Mouse (Mus musculus) forebrain, embryonic 11.5 days (tissue): Measurements from ENCODE around the gene Gm21762. TPM values are rescaled to one million over a fixed set of nuclear protein-coding genes. Genes with fewer than 3 reads are reported as not detected.
"Not testable (repeated sequence)": the region's sequence is repeated elsewhere in the genome, so short reads cannot be mapped to it uniquely, and the experiment has no call there.

ENCODE experiments used
- ATAC-seq: fragments of 200-750 bp; cut with Nextera tagmentation; replicated peaks from 2 replicates; pipeline ENCODE4 v1.8.0; 2017; ENCODE audit warnings: moderate TSS enrichment; ENCODE audit not compliant: low FRiP score
- DNase-seq: peaks from one replicate; pipeline ENCODE4 v3.0.0-alpha.2; 2017; ENCODE audit warnings: low spot score
- H3K27ac ChIP-seq: fragments of 300-500 bp; sonication (generic); 2 replicates; pipeline ENCODE4 v1.5.1; 2014; ENCODE audit warnings: low read depth, low read length
- H3K27me3 ChIP-seq: fragments of 300-500 bp; sonication (generic); 2 replicates; pipeline ENCODE4 v1.6.1; 2014; ENCODE audit warnings: mild to moderate bottlenecking, low read length, mixed read lengths; ENCODE audit not compliant: control insufficient read depth, insufficient read depth
- H3K36me3 ChIP-seq: fragments of 300-500 bp; sonication (generic); 2 replicates; pipeline ENCODE4 v1.6.1; 2014; ENCODE audit warnings: mild to moderate bottlenecking, low read length, moderate library complexity, mixed read lengths; ENCODE audit not compliant: control insufficient read depth, insufficient read depth
- H3K4me1 ChIP-seq: fragments of 300-500 bp; sonication (generic); replicated peaks from 2 replicates; pipeline ENCODE4 v1.6.1; 2014; ENCODE audit warnings: low read length, mixed read lengths; ENCODE audit not compliant: control insufficient read depth, insufficient read depth
- H3K4me2 ChIP-seq: fragments of 300-500 bp; sonication (generic); 2 replicates; pipeline ENCODE4 v1.6.1; 2014; ENCODE audit warnings: low read depth, mild to moderate bottlenecking, low read length, moderate library complexity, mixed read lengths; ENCODE audit not compliant: severe bottlenecking
- H3K4me3 ChIP-seq: fragments of 300-500 bp; sonication (generic); 2 replicates; pipeline ENCODE4 v1.5.1; 2014; ENCODE audit warnings: low read depth, low read length
- H3K9ac ChIP-seq: fragments of 300-500 bp; sonication (generic); 2 replicates; pipeline ENCODE4 v1.6.1; 2014; ENCODE audit warnings: low read length
- H3K9me3 ChIP-seq: fragments of 300-500 bp; sonication (generic); 2 replicates; pipeline ENCODE4 v1.6.1; 2016; ENCODE audit warnings: low read length, mixed read lengths; ENCODE audit not compliant: control insufficient read depth
- WGBS: fragments of 180-500 bp; shearing (Covaris S2); extraction: QIAGEN DNeasy Blood & Tissue Kit; methylation state at CpG from one replicate; pipeline ENCODE4 v1.1.7; 2014; 5-methylcytosine and 5-hydroxymethylcytosine counted together
- polyA plus RNA-seq: library from polyadenylated mRNA; unstranded; fragments of >200 nt; fragmentation: Nextera tagmentation; extraction: Ambion mirVana; gene quantifications from 2 replicates; pipeline ENCODE4 v1.2.1, GENCODE M21; 2014

Gm21762 gene
- not detected in 2 replicates for polyA plus RNA-seq

GRCm38 (mm10) chr13:120215847-120216246 lies at the start of gene Gm21762:
Gene Gm21762, minus strand, starts transcription at chr13:120215947.
- not testable (repeated sequence) for H3K36me3 ChIP-seq, H3K4me2 ChIP-seq, H3K4me3 ChIP-seq, H3K27me3 ChIP-seq, ATAC-seq, H3K4me1 ChIP-seq, H3K9me3 ChIP-seq, H3K27ac ChIP-seq, H3K9ac ChIP-seq, DNase-seq
- WGBS = no CpG with 5 or more reads among the region's 2 CpGs

GRCm38 (mm10) chr13:120262870-120263269 lies 47.1 kb upstream of the Gm21762 start, which contains the start of gene AF067061:
Gene AF067061, plus strand, starts transcription at chr13:120263114.
- not testable (repeated sequence) for H3K27ac ChIP-seq, H3K4me3 ChIP-seq, H3K9ac ChIP-seq, H3K4me1 ChIP-seq, H3K9me3 ChIP-seq, DNase-seq, H3K36me3 ChIP-seq, H3K27me3 ChIP-seq, ATAC-seq, H3K4me2 ChIP-seq
- WGBS = 85% methylated on average over 2 of the region's 2 CpGs

GRCm38 (mm10) chr13:120259718-120260117 lies 44.0 kb upstream of the Gm21762 start:
- not testable (repeated sequence) for H3K27me3 ChIP-seq, H3K4me1 ChIP-seq, H3K27ac ChIP-seq, H3K9ac ChIP-seq, H3K9me3 ChIP-seq, H3K36me3 ChIP-seq, DNase-seq, H3K4me2 ChIP-seq, H3K4me3 ChIP-seq, ATAC-seq
- WGBS = 84% methylated on average over 3 of the region's 3 CpGs

- not testable (repeated sequence) for H3K27me3 ChIP-seq, H3K9me3 ChIP-seq, H3K27ac ChIP-seq, H3K9ac ChIP-seq, DNase-seq, H3K4me1 ChIP-seq, H3K4me3 ChIP-seq, H3K36me3 ChIP-seq, H3K4me2 ChIP-seq, ATAC-seq
- WGBS = 93% methylated on average over 3 of the region's 3 CpGs
Observed at GRCm38 (mm10) chr13:120258817-120259658, 43.3 kb upstream of the Gm21762 start.

GRCm38 (mm10) chr13:120251208-120251924 lies 35.6 kb upstream of the Gm21762 start:
- H3K36me3 ChIP-seq, H3K9ac ChIP-seq, H3K9me3 ChIP-seq, DNase-seq, H3K27ac ChIP-seq, H3K4me3 ChIP-seq, ATAC-seq, H3K4me2 ChIP-seq, H3K27me3 ChIP-seq, H3K4me1 ChIP-seq: not testable (repeated sequence)
- WGBS = 91% methylated on average over 2 of the region's 3 CpGs

GRCm38 (mm10) chr13:120238811-120239210 lies 23.1 kb upstream of the Gm21762 start, which contains the start of gene Gm21731:
Gene Gm21731, plus strand, starts transcription at chr13:120239111.
- H3K27ac ChIP-seq, H3K9me3 ChIP-seq, ATAC-seq, H3K4me3 ChIP-seq, DNase-seq, H3K36me3 ChIP-seq, H3K4me2 ChIP-seq, H3K9ac ChIP-seq, H3K4me1 ChIP-seq, H3K27me3 ChIP-seq: not testable (repeated sequence)

- ATAC-seq = 0 out of 2 replicates have a peak, but pooled peaks have one; percentile 24
- not testable (repeated sequence) for H3K27ac ChIP-seq, H3K4me3 ChIP-seq, H3K4me2 ChIP-seq, H3K4me1 ChIP-seq, DNase-seq, H3K27me3 ChIP-seq, H3K36me3 ChIP-seq, H3K9ac ChIP-seq, H3K9me3 ChIP-seq
- 80% methylated on average over 13 of the region's 25 CpGs for WGBS
Observed at GRCm38 (mm10) chr13:120232447-120233049, 16.8 kb upstream of the Gm21762 start.

- not testable (repeated sequence) for H3K27me3 ChIP-seq, H3K9me3 ChIP-seq, H3K27ac ChIP-seq, H3K36me3 ChIP-seq, H3K4me3 ChIP-seq, H3K9ac ChIP-seq, H3K4me2 ChIP-seq, H3K4me1 ChIP-seq
- peak; percentile 33 for DNase-seq
- ATAC-seq = 0 out of 2 replicates have a peak, but pooled peaks have one; percentile 60
- 94% methylated on average over 17 of the region's 17 CpGs for WGBS
Observed at GRCm38 (mm10) chr13:120231798-120232197, 16.1 kb upstream of the Gm21762 start.
